Mouse (Mus musculus) kidney, postnatal 10 days (tissue): ENCODE measurements around the gene Cldn2.
A peak's percentile ranks its signal among the peaks of the same experiment; 100 is the strongest.

Source experiments
- DNase-seq: peaks from one replicate; pipeline ENCODE4 v3.0.0; 2021; ENCODE audit warnings: mixed read lengths

Cldn2 gene

GRCm38 (mm10) chrX:139808085-139808484 is 7.5 kb downstream of the Cldn2 start:
- peak; percentile 36 for DNase-seq

- no peak for DNase-seq
Measured at GRCm38 (mm10) chrX:139808501-139808900, 7.9 kb downstream of the Cldn2 start.

GRCm38 (mm10) chrX:139812636-139813298 is 12.1 kb downstream of the Cldn2 start:
- DNase-seq, result peak; percentile 20

- DNase-seq, result no peak
Measured at GRCm38 (mm10) chrX:139813299-139814002, 12.8 kb downstream of the Cldn2 start.

- no peak for DNase-seq
Measured at GRCm38 (mm10) chrX:139814018-139814635, 13.5 kb downstream of the Cldn2 start.

- DNase-seq, result peak; percentile 39
Measured at GRCm38 (mm10) chrX:139815201-139815600, 14.6 kb downstream of the Cldn2 start.

GRCm38 (mm10) chrX:139825402-139825801 is 24.8 kb downstream of the Cldn2 start:
- DNase-seq, result no peak

GRCm38 (mm10) chrX:139826926-139827325 is 26.3 kb downstream of the Cldn2 start:
- no peak for DNase-seq

- no peak for DNase-seq
Measured at GRCm38 (mm10) chrX:139828363-139829092, 27.9 kb downstream of the Cldn2 start.

- peak; percentile 56 for DNase-seq
Measured at GRCm38 (mm10) chrX:139832464-139832863, 31.8 kb downstream of the Cldn2 start.

GRCm38 (mm10) chrX:139839057-139839456 is 38.4 kb downstream of the Cldn2 start:
- peak; percentile 9 for DNase-seq

- DNase-seq, result no peak
Measured at GRCm38 (mm10) chrX:139841091-139841490, 40.5 kb downstream of the Cldn2 start.

GRCm38 (mm10) chrX:139854795-139855194 is 54.2 kb downstream of the Cldn2 start:
- DNase-seq, result no peak

- no peak for DNase-seq
Measured at GRCm38 (mm10) chrX:139859402-139859801, 58.8 kb downstream of the Cldn2 start.
